Mouse (Mus musculus) ES-Bruce4 (cell line): Measurements from ENCODE around the gene Nsg2. TPM values are rescaled to one million over a fixed set of nuclear protein-coding genes. Genes with fewer than 3 reads are reported as not detected.

ENCODE experiments used
- H3K27ac ChIP-seq: 2 replicates; pipeline ENCODE4 v1.5.1; 2012; ENCODE audit warnings: low read length, inconsistent platforms; ENCODE audit not compliant: insufficient read depth
- H3K27me3 ChIP-seq: 2 replicates; pipeline ENCODE4 v1.6.1; 2012; ENCODE audit warnings: mild to moderate bottlenecking, low read length, inconsistent platforms; ENCODE audit not compliant: control insufficient read depth, poor library complexity, insufficient read depth, severe bottlenecking
- H3K36me3 ChIP-seq: 2 replicates; pipeline ENCODE4 v1.6.1; 2012; ENCODE audit warnings: inconsistent platforms, mild to moderate bottlenecking, low read length, moderate library complexity; ENCODE audit not compliant: control insufficient read depth, poor library complexity, insufficient read depth, severe bottlenecking
- H3K4me1 ChIP-seq: one replicate; pipeline ENCODE4 v1.8.1; 2011; ENCODE audit warnings: low read length; ENCODE audit not compliant: control insufficient read depth, insufficient read depth
- H3K4me3 ChIP-seq: 2 replicates; pipeline ENCODE4 v1.5.1; 2011; ENCODE audit warnings: low read depth, mild to moderate bottlenecking, low read length
- H3K9ac ChIP-seq: 2 replicates; pipeline ENCODE4 v1.6.1; 2012; ENCODE audit warnings: low read depth, mild to moderate bottlenecking, inconsistent platforms; ENCODE audit not compliant: poor library complexity, severe bottlenecking
- H3K9me3 ChIP-seq: replicated peaks from 2 replicates; pipeline ENCODE4 v1.6.1; 2012; ENCODE audit warnings: mild to moderate bottlenecking, low read length, inconsistent platforms; ENCODE audit not compliant: control insufficient read depth, poor library complexity, insufficient read depth, severe bottlenecking
- CTCF ChIP-seq: IDR thresholded peaks from one replicate; pipeline ENCODE4 v1.8.1; 2011; ENCODE audit warnings: low read depth, low read length
- EP300 ChIP-seq: IDR thresholded peaks from 2 replicates; pipeline ENCODE4 v1.6.1; 2011; ENCODE audit warnings: low read depth, low read length; ENCODE audit not compliant: insufficient read depth
- POLR2A ChIP-seq: IDR thresholded peaks from one replicate; pipeline ENCODE4 v1.8.1; 2011; ENCODE audit warnings: low read length; ENCODE audit not compliant: insufficient read depth
- polyA plus RNA-seq: library from polyadenylated mRNA; stranded (reverse); fragments of >200 nt; gene quantifications from 2 replicates; pipeline ENCODE4 v1.2.4, GENCODE M21; 2011; ENCODE audit warnings: low read depth; ENCODE audit not compliant: missing spikeins, insufficient read depth, insufficient read length

The Nsg2 gene
- polyA plus RNA-seq, 1 experiment = not detected

DNA sequence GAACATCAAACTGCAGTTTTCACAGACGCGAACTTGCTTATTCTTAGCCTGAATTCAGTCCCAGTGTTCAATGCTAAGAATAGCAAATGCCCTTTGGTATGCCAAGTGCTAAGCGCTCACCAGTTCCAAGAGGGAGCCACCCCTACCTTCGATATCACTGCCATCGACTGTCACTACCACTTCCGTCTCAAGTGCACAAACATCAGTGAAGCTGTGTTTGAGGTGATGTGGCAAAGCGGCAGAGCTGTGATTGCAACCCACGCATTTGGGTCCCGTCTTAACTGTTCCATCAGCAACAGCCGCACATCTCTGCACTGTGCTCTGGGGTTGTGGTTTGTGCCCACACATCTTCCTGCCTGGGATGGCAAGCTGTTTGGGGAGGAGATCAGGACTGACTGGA is 61.6 kb downstream of the Nsg2 start:
- no peak for TF ChIP-seq EP300
- TF ChIP-seq POLR2A = no peak
- no peak for TF ChIP-seq CTCF
- no peaks in the 10 kb centered on the region for H3K36me3 ChIP-seq
- H3K9ac ChIP-seq = no peak overlapping the region
- no peak overlapping the region for H3K27ac ChIP-seq
- H3K27me3 ChIP-seq = no peaks in the 10 kb centered on the region
- H3K4me1 ChIP-seq = no peaks in the 10 kb centered on the region
- no peaks in the 10 kb centered on the region for H3K9me3 ChIP-seq
- H3K4me3 ChIP-seq = no peak overlapping the region

DNA sequence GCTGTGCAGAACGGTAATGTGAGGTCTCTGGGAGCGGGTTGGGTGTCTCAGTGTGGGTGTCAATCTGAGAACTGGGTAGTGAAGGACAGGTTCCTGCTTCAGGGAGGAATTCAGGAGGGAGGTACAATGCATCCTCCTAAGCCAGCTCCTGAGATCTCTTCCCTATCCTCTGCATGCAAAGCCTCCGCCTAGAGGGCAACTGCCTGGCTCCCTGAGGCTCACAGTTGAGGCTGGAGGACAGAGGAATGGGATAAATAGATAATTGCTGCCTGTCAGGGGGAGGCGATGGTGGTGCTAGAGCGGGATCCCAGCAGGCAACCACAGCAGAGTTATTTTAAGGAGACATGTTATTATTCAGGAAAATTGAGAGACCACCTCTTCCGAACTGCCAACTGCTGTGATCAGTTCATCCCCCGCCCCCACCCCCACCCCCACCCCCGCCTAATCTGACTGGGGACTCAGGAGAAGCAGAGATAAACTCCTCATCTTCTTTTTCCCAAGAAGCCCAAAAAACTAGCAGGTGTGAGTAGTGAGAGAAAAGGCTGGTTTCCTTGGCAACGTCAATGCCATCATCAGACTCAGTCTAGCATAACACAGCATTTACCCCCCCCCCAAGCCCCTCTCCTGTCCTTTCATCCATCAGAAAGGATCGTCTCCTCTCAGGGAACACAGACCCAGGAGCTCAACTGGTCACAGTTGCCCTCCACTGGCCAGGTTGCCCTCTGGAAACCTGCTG is 63.7 kb downstream of the Nsg2 start:
- H3K9me3 ChIP-seq = no peaks in the 10 kb centered on the region
- H3K36me3 ChIP-seq = no peaks in the 10 kb centered on the region
- no peaks in the 10 kb centered on the region for H3K4me1 ChIP-seq
- H3K27me3 ChIP-seq = no peaks in the 10 kb centered on the region
- no peak overlapping the region for H3K4me3 ChIP-seq
- TF ChIP-seq POLR2A = no peak
- TF ChIP-seq EP300 = no peak
- no peak for TF ChIP-seq CTCF
- no peak overlapping the region for H3K27ac ChIP-seq
- H3K9ac ChIP-seq = no peak overlapping the region

DNA sequence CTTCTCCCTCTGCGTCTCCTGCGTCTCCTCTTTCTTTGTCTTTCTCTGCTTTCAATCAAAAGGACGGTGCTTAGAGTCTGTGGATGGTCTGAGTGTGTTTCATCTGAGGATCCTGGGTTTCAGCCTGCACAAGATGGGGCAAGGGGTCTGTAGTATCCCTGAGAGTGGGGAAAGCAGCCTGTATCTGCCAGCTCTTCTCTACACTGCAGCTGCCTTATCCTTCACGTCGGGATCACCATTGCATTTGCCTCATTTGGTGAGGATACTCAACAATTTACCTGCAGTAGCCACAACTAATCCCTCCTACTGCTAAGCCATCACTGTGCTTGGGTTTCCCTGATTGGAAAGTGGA is 64.2 kb downstream of the Nsg2 start:
- H3K27me3 ChIP-seq = no peaks in the 10 kb centered on the region
- H3K9me3 ChIP-seq = no peaks in the 10 kb centered on the region
- no peak overlapping the region for H3K4me3 ChIP-seq
- no peak overlapping the region for H3K9ac ChIP-seq
- no peaks in the 10 kb centered on the region for H3K36me3 ChIP-seq
- H3K27ac ChIP-seq = no peak overlapping the region
- no peaks in the 10 kb centered on the region for H3K4me1 ChIP-seq
- TF ChIP-seq POLR2A = no peak
- TF ChIP-seq CTCF = no peak
- TF ChIP-seq EP300 = no peak

DNA sequence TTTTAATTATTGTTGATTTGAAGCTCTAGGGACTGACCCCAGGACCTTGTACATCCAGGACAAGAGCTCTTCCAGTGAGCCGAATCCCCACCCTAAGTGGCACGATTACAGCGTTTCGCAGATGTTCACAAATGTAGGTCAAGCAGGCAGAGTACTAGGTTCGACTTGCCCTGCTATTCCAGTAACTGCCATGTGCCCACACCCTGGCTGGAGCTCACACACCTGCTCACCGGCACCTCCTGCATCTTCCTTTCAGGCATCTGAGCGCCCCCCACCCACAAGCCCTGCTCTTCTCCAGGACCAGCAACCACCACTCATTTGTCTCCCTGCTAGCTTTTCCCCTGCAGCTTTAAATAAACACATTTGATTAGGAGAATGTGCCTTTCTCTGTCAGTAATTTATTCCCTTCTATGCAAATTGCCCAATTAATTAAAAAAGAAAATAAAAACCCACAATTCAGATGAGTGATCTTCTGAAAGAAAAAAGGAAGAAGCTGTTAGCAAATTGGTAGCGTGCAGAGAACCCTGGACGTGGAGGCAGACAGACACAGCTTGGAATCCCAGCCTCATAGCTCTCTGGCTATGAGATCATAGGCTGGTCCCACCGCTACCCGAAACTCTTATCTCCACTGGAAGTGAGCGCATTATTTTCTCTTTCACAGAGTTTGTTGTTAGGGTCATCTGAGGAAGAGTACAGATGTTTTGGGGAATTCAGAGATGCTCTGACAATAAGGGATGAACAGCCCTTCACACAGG is 68.7 kb downstream of the Nsg2 start:
- Histone ChIP-seq H3K4me3 (no peak overlapping the region), H3K9me3 (no peaks in the 10 kb centered on the region), H3K9ac (no peak overlapping the region), H3K36me3 (no peaks in the 10 kb centered on the region), H3K4me1 (no peaks in the 10 kb centered on the region), H3K27ac (no peak overlapping the region), H3K27me3 (no peaks in the 10 kb centered on the region)
- no peak for TF ChIP-seq CTCF
- TF ChIP-seq EP300 = no peak
- TF ChIP-seq POLR2A = no peak

GRCm38 (mm10) chr11:32075163-32075562 is 74.9 kb downstream of the Nsg2 start:
- Histone ChIP-seq H3K9me3 (no peaks in the 10 kb centered on the region), H3K9ac (no peak overlapping the region), H3K4me3 (no peak overlapping the region), H3K36me3 (no peaks in the 10 kb centered on the region), H3K27me3 (no peaks in the 10 kb centered on the region), H3K4me1 (no peaks in the 10 kb centered on the region), H3K27ac (no peak overlapping the region)
- TF ChIP-seq POLR2A (no peak), EP300 (no peak), CTCF (no peak)

GRCm38 (mm10) chr11:32083462-32083861 is 83.2 kb downstream of the Nsg2 start:
- no peaks in the 10 kb centered on the region for H3K27me3 ChIP-seq
- no peaks in the 10 kb centered on the region for H3K36me3 ChIP-seq
- TF ChIP-seq CTCF (no peak), POLR2A (no peak), EP300 (no peak)
- no peak overlapping the region for H3K4me3 ChIP-seq
- H3K9ac ChIP-seq = no peak overlapping the region
- H3K27ac ChIP-seq = no peak overlapping the region
- no peaks in the 10 kb centered on the region for H3K4me1 ChIP-seq
- H3K9me3 ChIP-seq = no peaks in the 10 kb centered on the region
